Mouse (Mus musculus): ENCODE measurements around the gene Fam53a. TPM values are rescaled to one million over a fixed set of nuclear protein-coding genes. Genes with fewer than 3 reads are reported as not detected.

The Fam53a gene
- polyA plus RNA-seq, 1 experiment = 31.4 TPM

DNA sequence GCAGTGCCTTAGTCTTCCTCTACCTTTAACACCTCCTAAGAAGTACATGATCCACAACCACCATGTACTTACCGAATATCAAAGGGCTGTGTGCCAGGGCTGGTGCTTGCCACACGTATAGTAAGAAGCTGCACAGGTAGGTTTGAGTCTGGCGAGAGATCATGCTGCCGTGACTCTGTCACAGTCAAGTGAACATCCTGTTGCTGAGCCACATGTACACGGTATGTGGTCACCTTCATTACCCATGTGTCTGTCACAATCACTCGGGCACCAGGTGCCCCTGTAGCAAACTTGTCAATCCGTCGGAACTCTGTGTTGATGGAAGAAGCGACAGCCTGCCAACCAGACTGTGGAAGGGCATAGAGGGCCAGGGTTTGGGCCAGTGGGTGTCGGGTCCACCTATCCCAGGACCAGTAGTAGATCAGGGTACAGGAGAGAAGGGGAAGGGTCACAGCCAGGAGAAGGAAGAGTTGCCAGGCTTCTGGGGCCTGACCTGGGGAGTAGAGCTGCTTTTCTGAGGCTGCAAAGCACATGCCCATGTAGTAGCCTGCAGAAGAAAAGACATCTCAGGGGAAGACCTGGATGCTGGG is 25.9 kb upstream of the Fam53a start:
- no peak for TF ChIP-seq MYOD1 (IDR thresholded peaks at IDR 0.05; ENCODE audit: control insufficient read depth, insufficient read length, low read depth)
- TF ChIP-seq FOSL1 (IDR thresholded peaks at IDR 0.05; ENCODE audit: insufficient read depth, low read length, poor library complexity, severe bottlenecking) = no peak
- TF ChIP-seq CTCF (IDR thresholded peaks at IDR 0.05; ENCODE audit: control insufficient read depth, insufficient read depth, insufficient read length) = no peak
- no peak for TF ChIP-seq MAX (IDR thresholded peaks at IDR 0.05)
- TF ChIP-seq CEBPB (IDR thresholded peaks at IDR 0.05; ENCODE audit: low read depth) = no peak
- peaks cover 38% of the 10 kb centered on the region for H3K36me3 ChIP-seq (ENCODE audit: control insufficient read depth, insufficient read depth)
- H3K4me3 ChIP-seq (ENCODE audit: insufficient read depth, poor library complexity, severe bottlenecking) = no peak overlapping the region
- peaks cover 51% of the 10 kb centered on the region for H3K79me3 ChIP-seq (ENCODE audit: low read depth)
- no peak overlapping the region for H3ac ChIP-seq (ENCODE audit: control insufficient read depth, insufficient read length, low read depth)
- peaks cover 73% of the 10 kb centered on the region for H3K79me2 ChIP-seq (ENCODE audit: control insufficient read depth, insufficient read depth)
- no peaks in the 10 kb centered on the region for H3K27me3 ChIP-seq (ENCODE audit: control insufficient read depth, insufficient read depth, insufficient read length)

DNA sequence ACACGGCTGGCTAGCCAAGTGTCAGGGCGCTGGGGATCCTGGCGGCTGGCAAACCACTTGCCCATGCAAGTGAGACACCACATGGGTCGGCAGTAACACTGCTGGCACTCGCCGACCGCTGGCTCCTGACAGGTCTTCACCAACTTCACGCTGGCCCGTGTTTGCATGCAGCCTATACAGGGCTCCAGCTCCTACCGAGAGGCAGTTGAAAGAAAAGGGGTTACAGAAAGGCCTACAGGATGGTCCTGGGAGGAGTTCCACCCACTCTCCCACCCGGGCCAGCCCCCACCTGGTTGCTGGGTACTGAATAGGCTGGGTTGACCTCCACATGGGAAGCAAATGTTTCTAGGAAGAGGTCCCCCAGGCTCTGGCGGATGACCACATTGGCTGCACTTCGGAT is 25.0 kb upstream of the Fam53a start:
- no peak overlapping the region for H3ac ChIP-seq (ENCODE audit: control insufficient read depth, insufficient read length, low read depth)
- peaks cover 73% of the 10 kb centered on the region for H3K79me2 ChIP-seq (ENCODE audit: control insufficient read depth, insufficient read depth)
- H3K36me3 ChIP-seq (ENCODE audit: control insufficient read depth, insufficient read depth) = peaks cover 43% of the 10 kb centered on the region
- no peaks in the 10 kb centered on the region for H3K27me3 ChIP-seq (ENCODE audit: control insufficient read depth, insufficient read depth, insufficient read length)
- H3K79me3 ChIP-seq (ENCODE audit: low read depth) = peaks cover 52% of the 10 kb centered on the region
- no peak overlapping the region for H3K4me3 ChIP-seq (ENCODE audit: insufficient read depth, poor library complexity, severe bottlenecking)
- no peak for TF ChIP-seq USF1 (IDR thresholded peaks at IDR 0.05; ENCODE audit: low read depth)
- TF ChIP-seq CEBPB (IDR thresholded peaks at IDR 0.05; ENCODE audit: low read depth) = no peak
- TF ChIP-seq MYOD1 (IDR thresholded peaks at IDR 0.05; ENCODE audit: control insufficient read depth, insufficient read length, low read depth) = no peak
- no peak for TF ChIP-seq MYOG (IDR thresholded peaks at IDR 0.05; ENCODE audit: control insufficient read depth, extremely low read depth, insufficient read length)
- no peak for TF ChIP-seq FOSL1 (IDR thresholded peaks at IDR 0.05; ENCODE audit: insufficient read depth, low read length, poor library complexity, severe bottlenecking)
- no peak for TF ChIP-seq MAX (IDR thresholded peaks at IDR 0.05)
- no peak for TF ChIP-seq CTCF (IDR thresholded peaks at IDR 0.05; ENCODE audit: control insufficient read depth, insufficient read depth, insufficient read length)

DNA sequence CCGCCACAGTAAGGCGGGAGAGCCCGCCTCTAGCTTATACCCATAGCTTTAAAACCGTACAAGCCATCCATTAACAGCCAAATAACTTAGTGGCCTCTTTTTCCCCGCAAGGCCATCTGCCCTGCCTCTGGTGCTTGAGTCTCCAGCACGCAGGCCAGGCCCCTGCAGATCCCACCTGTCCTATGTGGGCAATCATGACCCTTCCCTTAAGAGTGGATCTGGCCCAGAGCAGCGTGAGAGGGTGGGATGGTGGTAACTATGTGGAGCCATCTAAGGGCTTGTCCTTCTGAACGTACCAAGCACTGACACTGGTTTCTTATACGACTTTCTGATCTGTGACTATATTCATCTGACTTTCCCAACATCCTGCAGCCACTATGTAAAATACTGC is 23.3 kb upstream of the Fam53a start:
- no peak for TF ChIP-seq MYOD1 (IDR thresholded peaks at IDR 0.05; ENCODE audit: control insufficient read depth, insufficient read length, low read depth)
- no peak for TF ChIP-seq USF1 (IDR thresholded peaks at IDR 0.05; ENCODE audit: low read depth)
- TF ChIP-seq MYOG (IDR thresholded peaks at IDR 0.05; ENCODE audit: control insufficient read depth, extremely low read depth, insufficient read length) = no peak
- TF ChIP-seq CEBPB (IDR thresholded peaks at IDR 0.05; ENCODE audit: low read depth) = no peak
- TF ChIP-seq MAX (IDR thresholded peaks at IDR 0.05) = no peak
- no peak for TF ChIP-seq FOSL1 (IDR thresholded peaks at IDR 0.05; ENCODE audit: insufficient read depth, low read length, poor library complexity, severe bottlenecking)
- no peak for TF ChIP-seq CTCF (IDR thresholded peaks at IDR 0.05; ENCODE audit: control insufficient read depth, insufficient read depth, insufficient read length)
- H3K79me2 ChIP-seq (ENCODE audit: control insufficient read depth, insufficient read depth) = peaks cover 78% of the 10 kb centered on the region
- H3K4me3 ChIP-seq (ENCODE audit: insufficient read depth, poor library complexity, severe bottlenecking) = no peak overlapping the region
- H3ac ChIP-seq (ENCODE audit: control insufficient read depth, insufficient read length, low read depth) = peak overlapping the region; percentile 65
- peaks cover 57% of the 10 kb centered on the region for H3K79me3 ChIP-seq (ENCODE audit: low read depth)
- no peaks in the 10 kb centered on the region for H3K27me3 ChIP-seq (ENCODE audit: control insufficient read depth, insufficient read depth, insufficient read length)
- peaks cover 59% of the 10 kb centered on the region for H3K36me3 ChIP-seq (ENCODE audit: control insufficient read depth, insufficient read depth)

- Histone ChIP-seq H3K79me3 (ENCODE audit: low read depth) (peaks cover 62% of the 10 kb centered on the region), H3ac (ENCODE audit: control insufficient read depth, insufficient read length, low read depth) (peak within 1 kb of the TSS; percentile 82), H3K79me2 (ENCODE audit: control insufficient read depth, insufficient read depth) (peaks cover 80% of the 10 kb centered on the region), H3K4me3 (ENCODE audit: insufficient read depth, poor library complexity, severe bottlenecking) (peak within 1 kb of the TSS; percentile 70), H3K36me3 (ENCODE audit: control insufficient read depth, insufficient read depth) (peaks cover 66% of the 10 kb centered on the region), H3K27me3 (ENCODE audit: control insufficient read depth, insufficient read depth, insufficient read length) (no peaks in the 10 kb centered on the region)
- TF ChIP-seq MAX (IDR thresholded peaks at IDR 0.05) (peak; percentile 24), CTCF (IDR thresholded peaks at IDR 0.05; ENCODE audit: control insufficient read depth, insufficient read depth, insufficient read length) (no peak)
Observed at GRCm38 (mm10) chr5:33651921-33652782, 22.7 kb upstream of the Fam53a start, which contains the start of gene Slbp. Gene Slbp, minus strand, starts transcription at chr5:33652574.

GRCm38 (mm10) chr5:33651541-33651920 is 22.1 kb upstream of the Fam53a start:
- Histone ChIP-seq H3K36me3 (ENCODE audit: control insufficient read depth, insufficient read depth) (peaks cover 72% of the 10 kb centered on the region), H3K27me3 (ENCODE audit: control insufficient read depth, insufficient read depth, insufficient read length) (no peaks in the 10 kb centered on the region), H3K4me3 (ENCODE audit: insufficient read depth, poor library complexity, severe bottlenecking) (peak overlapping the region; percentile 70), H3K79me3 (ENCODE audit: low read depth) (peaks cover 57% of the 10 kb centered on the region), H3ac (ENCODE audit: control insufficient read depth, insufficient read length, low read depth) (peak overlapping the region; percentile 82), H3K79me2 (ENCODE audit: control insufficient read depth, insufficient read depth) (peaks cover 80% of the 10 kb centered on the region)
- TF ChIP-seq MYOD1 (IDR thresholded peaks at IDR 0.05; ENCODE audit: control insufficient read depth, insufficient read length, low read depth) = no peak
- TF ChIP-seq MYOG (IDR thresholded peaks at IDR 0.05; ENCODE audit: control insufficient read depth, extremely low read depth, insufficient read length) = no peak

GRCm38 (mm10) chr5:33651017-33651416 is 21.6 kb upstream of the Fam53a start:
- Histone ChIP-seq H3K27me3 (ENCODE audit: control insufficient read depth, insufficient read depth, insufficient read length) (no peaks in the 10 kb centered on the region), H3K4me3 (ENCODE audit: insufficient read depth, poor library complexity, severe bottlenecking) (peak overlapping the region; percentile 70), H3K36me3 (ENCODE audit: control insufficient read depth, insufficient read depth) (peaks cover 75% of the 10 kb centered on the region), H3K79me3 (ENCODE audit: low read depth) (peaks cover 52% of the 10 kb centered on the region), H3ac (ENCODE audit: control insufficient read depth, insufficient read length, low read depth) (peak overlapping the region; percentile 52), H3K79me2 (ENCODE audit: control insufficient read depth, insufficient read depth) (peaks cover 80% of the 10 kb centered on the region)
- TF ChIP-seq USF1 (IDR thresholded peaks at IDR 0.05; ENCODE audit: low read depth) = no peak
- no peak for TF ChIP-seq CTCF (IDR thresholded peaks at IDR 0.05; ENCODE audit: control insufficient read depth, insufficient read depth, insufficient read length)
- no peak for TF ChIP-seq MYOD1 (IDR thresholded peaks at IDR 0.05; ENCODE audit: control insufficient read depth, insufficient read length, low read depth)

All from C2C12 (cell line).